Mouse (Mus musculus) lung, postnatal 0 days (tissue): ENCODE measurements around the gene 5330417H12Rik. TPM values are rescaled to one million over a fixed set of nuclear protein-coding genes. Genes with fewer than 3 reads are reported as not detected.

Source experiments
- ATAC-seq: fragments of 200-750 bp; cut with Nextera tagmentation; 2 replicates; pipeline ENCODE4 v1.8.0; 2017; ENCODE audit warnings: moderate library complexity
- DNase-seq: peaks from one replicate; pipeline ENCODE4 v3.0.0-alpha.2; 2016; ENCODE audit warnings: low spot score
- H3K27ac ChIP-seq: fragments of 300-500 bp; sonication (generic); 2 replicates; pipeline ENCODE4 v1.5.1; 2014; ENCODE audit warnings: antibody characterized with exemption, mild to moderate bottlenecking, low read length, mixed read lengths
- H3K27me3 ChIP-seq: fragments of 300-500 bp; sonication (generic); replicated peaks from 2 replicates; pipeline ENCODE4 v1.6.1; 2014; ENCODE audit warnings: low read length, mixed read lengths; ENCODE audit not compliant: insufficient read depth
- H3K36me3 ChIP-seq: fragments of 300-500 bp; sonication (generic); 2 replicates; pipeline ENCODE4 v1.6.1; 2014; ENCODE audit warnings: low read length, mixed read lengths; ENCODE audit not compliant: insufficient read depth
- H3K4me1 ChIP-seq: fragments of 300-500 bp; sonication (generic); 2 replicates; pipeline ENCODE4 v1.6.1; 2014; ENCODE audit warnings: antibody characterized with exemption, low read depth, low read length, mixed read lengths; ENCODE audit not compliant: insufficient read depth
- H3K4me2 ChIP-seq: fragments of 300-500 bp; sonication (generic); replicated peaks from 2 replicates; pipeline ENCODE4 v1.6.1; 2014; ENCODE audit warnings: low read depth, mild to moderate bottlenecking, low read length, moderate library complexity, mixed read lengths
- H3K4me3 ChIP-seq: fragments of 300-500 bp; sonication (generic); 2 replicates; pipeline ENCODE4 v1.5.1; 2014; ENCODE audit warnings: low read depth, low read length
- H3K9ac ChIP-seq: fragments of 300-500 bp; sonication (generic); replicated peaks from 2 replicates; pipeline ENCODE4 v1.6.1; 2014; ENCODE audit warnings: low read depth, mild to moderate bottlenecking
- H3K9me3 ChIP-seq: fragments of 300-500 bp; sonication (generic); 2 replicates; pipeline ENCODE4 v1.6.1; 2016; ENCODE audit warnings: low read length, mixed read lengths
- CTCF ChIP-seq: IDR thresholded peaks from 2 replicates; pipeline ENCODE4 v1.5.1; 2016; ENCODE audit warnings: antibody characterized with exemption, mild to moderate bottlenecking
- EP300 ChIP-seq: IDR thresholded peaks from 2 replicates; pipeline ENCODE4 v1.6.1; 2016; ENCODE audit warnings: antibody characterized with exemption, mild to moderate bottlenecking, control low read depth
- WGBS: fragments of 180-500 bp; shearing (Covaris S2); extraction: QIAGEN DNeasy Blood & Tissue Kit; methylation state at CpG from one replicate; pipeline ENCODE4 v1.1.7; 2014; 5-methylcytosine and 5-hydroxymethylcytosine counted together
- polyA plus RNA-seq: library from polyadenylated mRNA; unstranded; fragments of >200 nt; fragmentation: Nextera tagmentation; extraction: Ambion mirVana; gene quantifications from 2 replicates; pipeline ENCODE4 v1.2.1, GENCODE M21; 2015

5330417H12Rik gene
- polyA plus RNA-seq, 1 experiment from 2014 or later, result not detected

DNA sequence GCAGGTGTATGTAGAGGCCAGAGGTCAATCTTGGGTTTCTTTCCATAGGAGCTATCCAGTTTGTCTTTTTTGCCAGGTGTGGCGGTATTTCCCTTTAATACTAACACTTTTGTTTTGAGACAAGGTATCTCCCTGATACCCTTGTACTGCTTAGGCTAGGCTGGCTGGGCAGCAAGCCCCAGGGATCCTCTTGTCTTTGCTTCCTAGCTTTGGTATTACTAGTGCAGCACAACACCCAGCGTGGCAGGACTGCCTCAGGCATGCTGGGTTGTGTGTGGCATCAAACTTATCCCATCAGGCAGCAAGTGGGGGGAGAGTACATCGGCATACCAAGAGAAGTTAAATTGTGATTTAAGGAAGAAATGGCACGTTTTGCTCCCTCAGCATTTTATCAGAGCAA, 22.5 kb downstream of the 5330417H12Rik start:
- Histone ChIP-seq H3K4me2 (no peak overlapping the region), H3K9me3 (no peaks in the 10 kb centered on the region), H3K9ac (no peak overlapping the region), H3K27me3 (no peaks in the 10 kb centered on the region), H3K4me1 (no peaks in the 10 kb centered on the region), H3K4me3 (no peak overlapping the region), H3K36me3 (no peaks in the 10 kb centered on the region), H3K27ac (no peak overlapping the region)
- TF ChIP-seq CTCF (no peak), EP300 (no peak)
- DNase-seq (no peak), ATAC-seq (no peak)
- 76% methylated on average over 4 of the region's 4 CpGs for WGBS

DNA sequence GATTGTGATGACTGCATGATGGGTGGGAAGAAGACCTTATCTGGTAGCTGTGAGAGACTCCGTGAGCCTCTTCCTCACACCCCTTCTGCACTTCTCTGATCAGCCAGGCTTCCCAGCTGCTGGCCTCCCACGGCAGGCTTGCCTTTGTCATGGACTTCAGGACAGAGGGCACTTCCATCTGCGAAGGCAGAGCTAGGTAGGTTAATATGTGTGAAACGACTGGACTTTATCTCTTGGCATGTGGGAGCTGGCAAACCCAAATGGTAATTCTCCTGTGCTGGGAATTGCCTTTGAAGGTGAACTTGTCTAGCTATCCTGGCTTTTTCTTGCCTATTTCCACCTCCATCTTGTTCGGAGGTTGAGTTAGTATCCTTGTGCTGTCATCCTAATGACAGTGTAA, 24.3 kb downstream of the 5330417H12Rik start:
- WGBS, result 63% methylated on average over 5 of the region's 5 CpGs
- no peak overlapping the region for H3K4me3 ChIP-seq
- no peak overlapping the region for H3K27ac ChIP-seq
- H3K9me3 ChIP-seq, result no peaks in the 10 kb centered on the region
- H3K4me2 ChIP-seq, result no peak overlapping the region
- no peak overlapping the region for H3K9ac ChIP-seq
- TF ChIP-seq CTCF, result no peak
- no peak for TF ChIP-seq EP300
- ATAC-seq (no peak), DNase-seq (no peak)
- no peaks in the 10 kb centered on the region for H3K36me3 ChIP-seq
- H3K27me3 ChIP-seq, result no peaks in the 10 kb centered on the region
- H3K4me1 ChIP-seq, result no peaks in the 10 kb centered on the region; the same call in 1 of the 2 replicates

DNA sequence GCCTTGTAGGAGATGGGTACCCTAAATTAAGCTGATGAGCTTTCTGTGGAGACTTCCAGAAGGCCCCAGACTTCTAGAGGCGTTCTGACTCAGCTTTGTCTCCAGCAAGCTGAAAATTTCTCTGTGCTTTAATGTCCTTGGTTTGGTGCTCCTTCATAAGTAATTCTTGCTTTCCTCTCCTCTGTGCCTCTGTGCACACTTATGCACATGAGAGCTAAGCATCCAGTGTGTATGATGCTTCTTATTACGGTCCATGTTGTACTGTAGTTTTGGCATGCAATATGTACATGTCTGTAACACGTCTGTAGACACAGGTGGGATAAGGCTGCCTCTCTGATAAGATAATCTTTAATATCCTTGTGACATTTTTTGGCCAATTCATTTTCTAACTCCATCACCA, 27.0 kb downstream of the 5330417H12Rik start:
- DNase-seq, result no peak
- WGBS, result 65% methylated on average over 3 of the region's 3 CpGs

DNA sequence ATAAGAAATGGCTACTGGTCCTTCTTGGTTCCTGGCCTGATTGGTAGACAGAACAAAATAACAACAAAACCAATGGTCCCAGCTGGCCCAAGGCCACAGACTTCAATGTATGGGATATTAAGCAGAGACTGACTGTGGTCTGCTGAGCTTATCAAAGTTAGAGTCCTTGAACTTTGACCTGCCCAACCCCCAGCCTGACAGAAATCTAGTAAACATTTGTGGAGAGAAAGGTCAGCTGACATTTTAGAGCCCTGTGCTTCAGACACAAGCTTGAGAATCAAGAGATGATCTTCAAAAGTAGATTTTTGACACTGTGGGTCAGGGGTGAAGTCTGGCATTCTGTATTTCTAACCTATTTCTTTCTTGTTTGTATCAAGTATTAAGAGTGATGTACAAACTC, 28.2 kb downstream of the 5330417H12Rik start:
- Histone ChIP-seq H3K9me3 (no peaks in the 10 kb centered on the region), H3K9ac (no peak overlapping the region), H3K27ac (no peak overlapping the region), H3K4me3 (no peak overlapping the region), H3K4me1 (no peaks in the 10 kb centered on the region; the same call in 1 of the 2 replicates), H3K27me3 (no peaks in the 10 kb centered on the region), H3K36me3 (no peaks in the 10 kb centered on the region), H3K4me2 (no peak overlapping the region)
- no peak for DNase-seq
- TF ChIP-seq CTCF (no peak), EP300 (no peak)
- no peak for ATAC-seq

More for the DNA sequence above, 27.0 kb downstream of the 5330417H12Rik start:
- Histone ChIP-seq H3K27me3 (no peaks in the 10 kb centered on the region), H3K27ac (no peak overlapping the region), H3K4me1 (no peaks in the 10 kb centered on the region; the same call in 1 of the 2 replicates), H3K4me2 (no peak overlapping the region), H3K36me3 (no peaks in the 10 kb centered on the region), H3K4me3 (no peak overlapping the region), H3K9me3 (no peaks in the 10 kb centered on the region), H3K9ac (no peak overlapping the region)
- TF ChIP-seq CTCF (no peak), EP300 (no peak)
- ATAC-seq, result no peak

DNA sequence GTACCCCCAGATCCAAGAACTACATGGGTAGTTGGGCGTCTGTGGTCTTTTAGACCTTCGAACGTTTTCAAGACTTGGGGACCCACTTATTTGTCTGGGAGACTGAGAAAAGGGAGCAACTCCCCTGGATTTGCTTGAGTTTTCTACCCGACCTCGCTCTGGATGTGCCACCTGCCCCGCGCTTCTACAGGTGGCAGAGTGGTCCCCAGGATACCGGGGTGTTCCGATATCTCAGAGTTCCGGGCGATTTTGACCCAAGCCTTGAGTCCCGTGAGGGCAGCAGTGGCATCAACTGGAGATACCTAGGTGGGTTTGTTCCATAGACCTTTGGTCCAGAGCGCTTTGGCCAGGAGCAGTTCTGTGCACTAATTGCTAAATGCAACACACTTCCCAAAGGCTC, 29.5 kb downstream of the 5330417H12Rik start:
- 10% methylated on average over 13 of the region's 13 CpGs for WGBS

DNA sequence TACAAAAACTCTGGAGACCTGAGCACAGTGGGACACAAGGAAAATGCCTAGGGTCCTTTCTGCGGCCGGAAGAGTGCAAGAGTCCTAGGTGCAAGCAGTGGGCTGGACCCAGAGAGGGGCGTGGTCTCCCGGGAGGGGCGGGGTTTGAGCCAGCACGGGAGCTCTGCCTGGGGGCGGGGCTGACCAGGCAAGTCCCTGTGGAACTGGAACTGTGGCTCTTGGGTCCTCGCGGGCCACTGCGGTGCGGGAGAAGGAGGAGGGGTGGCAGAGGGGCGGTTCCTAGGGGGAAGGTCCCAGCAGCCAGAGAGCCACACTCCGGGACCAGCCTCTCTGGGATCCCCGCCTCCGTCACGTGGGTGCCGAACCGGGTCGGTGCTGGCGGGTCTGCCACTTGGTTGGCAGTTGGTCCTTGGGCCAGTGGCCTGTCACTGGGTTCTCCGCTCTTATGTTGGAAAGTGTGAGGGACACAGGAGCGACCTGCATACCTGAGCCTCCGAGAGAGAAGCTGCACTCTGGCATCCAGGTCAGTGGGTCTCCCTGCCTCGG, 30.0 kb downstream of the 5330417H12Rik start, which contains the start of gene Ppfibp2:
TSS of gene Ppfibp2 (plus strand) at position 351 of the 546 bp plus-strand sequence.
- TF ChIP-seq CTCF (no peak), EP300 (no peak)
- DNase-seq (peak; percentile 94), ATAC-seq (peak; percentile 97)
- Histone ChIP-seq H3K4me2 (peak within 1 kb of the TSS; percentile 73), H3K27ac (peak within 1 kb of the TSS; percentile 12; the same call in 1 of the 2 replicates), H3K9ac (no peak within 1 kb of the TSS), H3K27me3 (no peaks in the 10 kb centered on the region), H3K36me3 (no peaks in the 10 kb centered on the region), H3K4me3 (peak within 1 kb of the TSS; percentile 48), H3K9me3 (no peaks in the 10 kb centered on the region), H3K4me1 (no peaks in the 10 kb centered on the region; the same call in 1 of the 2 replicates)
- WGBS, result 5% methylated on average over 17 of the region's 24 CpGs

More for the DNA sequence above, 29.5 kb downstream of the 5330417H12Rik start:
- Histone ChIP-seq H3K27me3 (no peaks in the 10 kb centered on the region), H3K4me3 (peak overlapping the region; percentile 48), H3K9ac (no peak overlapping the region), H3K27ac (no peak overlapping the region), H3K36me3 (no peaks in the 10 kb centered on the region), H3K4me2 (peak overlapping the region; percentile 73), H3K9me3 (no peaks in the 10 kb centered on the region), H3K4me1 (no peaks in the 10 kb centered on the region; the same call in 1 of the 2 replicates)
- DNase-seq (no peak), ATAC-seq (no peak)
- TF ChIP-seq CTCF, result no peak
- no peak for TF ChIP-seq EP300
